Mouse (Mus musculus): ENCODE measurements around the gene Erp44.

DNA sequence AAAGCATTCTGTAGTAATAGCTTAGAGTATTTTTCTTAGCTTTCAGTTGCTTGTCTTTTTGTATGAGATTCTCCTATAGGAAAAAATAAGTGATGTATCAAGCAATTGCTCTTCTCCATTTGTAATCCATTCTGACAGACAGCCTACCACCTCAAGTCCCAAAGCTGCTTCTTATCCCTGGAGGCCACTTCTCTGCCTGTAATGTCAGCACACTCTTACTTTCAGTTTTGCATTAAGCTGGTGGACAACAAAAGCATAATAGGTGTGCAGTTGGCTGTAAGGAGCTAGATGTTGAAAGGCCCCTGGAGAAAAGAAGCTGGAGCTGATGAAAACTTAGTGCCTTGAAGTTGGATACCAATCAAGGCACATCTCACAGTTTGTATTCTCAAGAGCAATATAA, 26.1 kb downstream of the Erp44 start:
- TF ChIP-seq POLR2A (IDR thresholded peaks at IDR 0.05; ENCODE audit: extremely low read depth, insufficient read depth, low read length) (no peak), CTCF (IDR thresholded peaks at IDR 0.05; ENCODE audit: extremely low read depth, insufficient read depth, low read length) (no peak)
